Mouse (Mus musculus) midbrain, embryonic 11.5 days (tissue): ENCODE measurements at regions not wholly inside any gene's neighbourhood (a gene's known extent, or its start where the extent isn't known, plus 50 kb on each side); places are given as distances from the start of the nearest gene placed in this dataset.

Experiments
- ATAC-seq: fragments of 200-750 bp; cut with Nextera tagmentation; 2 replicates; pipeline ENCODE4 v1.8.0; 2017; ENCODE audit warnings: moderate TSS enrichment, moderate library complexity; ENCODE audit not compliant: low FRiP score
- DNase-seq: peaks from one replicate; pipeline ENCODE4 v3.0.0; 2015; ENCODE audit warnings: low spot score; ENCODE audit errors: missing footprints
- H3K27ac ChIP-seq: fragments of 300-500 bp; sonication (generic); 2 replicates; pipeline ENCODE4 v1.5.1; 2014; ENCODE audit warnings: low read depth, low read length
- H3K27me3 ChIP-seq: fragments of 300-500 bp; sonication (generic); 2 replicates; pipeline ENCODE4 v1.6.1; 2014; ENCODE audit warnings: mild to moderate bottlenecking, low read length, moderate library complexity, mixed read lengths; ENCODE audit not compliant: control insufficient read depth, insufficient read depth
- H3K36me3 ChIP-seq: fragments of 300-500 bp; sonication (generic); 2 replicates; pipeline ENCODE4 v1.6.1; 2014; ENCODE audit warnings: mild to moderate bottlenecking, low read length, moderate library complexity, mixed read lengths; ENCODE audit not compliant: control insufficient read depth, insufficient read depth
- H3K4me1 ChIP-seq: fragments of 300-500 bp; sonication (generic); 2 replicates; pipeline ENCODE4 v1.6.1; 2014; ENCODE audit warnings: low read length; ENCODE audit not compliant: control insufficient read depth, insufficient read depth
- H3K4me2 ChIP-seq: fragments of 300-500 bp; sonication (generic); 2 replicates; pipeline ENCODE4 v1.6.1; 2014; ENCODE audit warnings: mild to moderate bottlenecking, moderate library complexity
- H3K4me3 ChIP-seq: fragments of 300-500 bp; sonication (generic); 2 replicates; pipeline ENCODE4 v1.5.1; 2014; ENCODE audit warnings: low read depth, low read length
- H3K9ac ChIP-seq: fragments of 300-500 bp; sonication (generic); 2 replicates; pipeline ENCODE4 v1.6.1; 2014; ENCODE audit warnings: low read length
- H3K9me3 ChIP-seq: fragments of 300-500 bp; sonication (generic); 2 replicates; pipeline ENCODE4 v1.6.1; 2016; ENCODE audit warnings: low read length; ENCODE audit not compliant: control insufficient read depth
- WGBS: fragments of 180-500 bp; shearing (Covaris S2); extraction: QIAGEN DNeasy Blood & Tissue Kit; methylation state at CpG from one replicate; pipeline ENCODE4 v1.1.7; 2014; 5-methylcytosine and 5-hydroxymethylcytosine counted together

- peak; percentile 69 for ATAC-seq
These were observed 392.0 kb upstream of the Cited2 start for GRCm38 (mm10) chr10:17330904-17331606.

GRCm38 (mm10) chr10:17331607-17332008 is 391.4 kb upstream of the Cited2 start:
- peak; percentile 96 for DNase-seq
- peak; percentile 82 for ATAC-seq
- H3K4me2 ChIP-seq, result peak overlapping the region; percentile 50
- peaks cover 32% of the 10 kb centered on the region for H3K4me1 ChIP-seq
- H3K27me3 ChIP-seq, result no peaks in the 10 kb centered on the region
- H3K27ac ChIP-seq, result peak overlapping the region; percentile 91
- H3K4me3 ChIP-seq, result peak overlapping the region; percentile 26
- no peaks in the 10 kb centered on the region for H3K9me3 ChIP-seq
- H3K9ac ChIP-seq, result peak overlapping the region; percentile 63
- H3K36me3 ChIP-seq, result no peaks in the 10 kb centered on the region
- 0% methylated on average over 7 of the region's 7 CpGs for WGBS

More at GRCm38 (mm10) chr10:17330904-17331606, 392.0 kb upstream of the Cited2 start:
- Histone ChIP-seq H3K27me3 (no peaks in the 10 kb centered on the region), H3K4me1 (peaks cover 32% of the 10 kb centered on the region), H3K27ac (peak overlapping the region; percentile 91), H3K9ac (peak overlapping the region; percentile 63), H3K4me3 (peak overlapping the region; percentile 26), H3K4me2 (peak overlapping the region; percentile 50), H3K36me3 (no peaks in the 10 kb centered on the region), H3K9me3 (no peaks in the 10 kb centered on the region)
- WGBS, result 2% methylated on average over 6 of the region's 6 CpGs
- peak; percentile 90 for DNase-seq

- Histone ChIP-seq H3K4me1 (peaks cover 32% of the 10 kb centered on the region), H3K27ac (peak overlapping the region; percentile 91), H3K4me2 (peak overlapping the region; percentile 50), H3K9me3 (no peaks in the 10 kb centered on the region), H3K36me3 (no peaks in the 10 kb centered on the region), H3K9ac (peak overlapping the region; percentile 63), H3K27me3 (no peaks in the 10 kb centered on the region), H3K4me3 (peak overlapping the region; percentile 26)
- ATAC-seq, result peak; percentile 79
- peak; percentile 93 for DNase-seq
- WGBS, result 23% methylated on average over 6 of the region's 6 CpGs
These were observed 390.8 kb upstream of the Cited2 start for GRCm38 (mm10) chr10:17332025-17332767.

- 27% methylated on average over 3 of the region's 3 CpGs for WGBS
- Histone ChIP-seq H3K9ac (no peak overlapping the region), H3K27ac (no peak overlapping the region; the same call in 1 of the 2 replicates), H3K4me1 (peaks cover 32% of the 10 kb centered on the region), H3K9me3 (no peaks in the 10 kb centered on the region), H3K4me2 (no peak overlapping the region), H3K27me3 (no peaks in the 10 kb centered on the region), H3K4me3 (no peak overlapping the region), H3K36me3 (no peaks in the 10 kb centered on the region)
- peak; percentile 86 for DNase-seq
- no peak for ATAC-seq
These were observed 390.0 kb upstream of the Cited2 start for GRCm38 (mm10) chr10:17332986-17333385.

GRCm38 (mm10) chr10:17333676-17334075 is 389.3 kb upstream of the Cited2 start:
- Histone ChIP-seq H3K36me3 (no peaks in the 10 kb centered on the region), H3K9ac (no peak overlapping the region), H3K27ac (no peak overlapping the region), H3K4me3 (no peak overlapping the region), H3K9me3 (no peaks in the 10 kb centered on the region), H3K4me1 (peaks cover 32% of the 10 kb centered on the region), H3K4me2 (no peak overlapping the region; the same call in 1 of the 2 replicates), H3K27me3 (no peaks in the 10 kb centered on the region)
- WGBS, result under 1% methylated on average over 6 of the region's 6 CpGs
- DNase-seq (peak; percentile 87), ATAC-seq (peak; percentile 6; the same call in 1 of the 2 replicates)

- ATAC-seq (no peak), DNase-seq (no peak)
- H3K9me3 ChIP-seq, result no peaks in the 10 kb centered on the region
- H3K4me2 ChIP-seq, result no peak overlapping the region
- H3K36me3 ChIP-seq, result no peaks in the 10 kb centered on the region
- no peak overlapping the region for H3K4me3 ChIP-seq
- peaks cover 17% of the 10 kb centered on the region for H3K4me1 ChIP-seq
- no peak overlapping the region for H3K9ac ChIP-seq
- no peak overlapping the region for H3K27ac ChIP-seq
- WGBS, result 93% methylated on average over 2 of the region's 2 CpGs
- no peaks in the 10 kb centered on the region for H3K27me3 ChIP-seq
These were observed 385.8 kb upstream of the Cited2 start for GRCm38 (mm10) chr10:17337217-17337616.

- Histone ChIP-seq H3K4me2 (no peak overlapping the region), H3K27ac (no peak overlapping the region), H3K4me3 (no peak overlapping the region), H3K4me1 (no peaks in the 10 kb centered on the region), H3K27me3 (no peaks in the 10 kb centered on the region), H3K36me3 (no peaks in the 10 kb centered on the region), H3K9ac (no peak overlapping the region), H3K9me3 (no peaks in the 10 kb centered on the region)
- WGBS, result 91% methylated on average over 1 of the region's 1 CpGs
- no peak for ATAC-seq
- DNase-seq, result no peak
These were observed 379.2 kb upstream of the Cited2 start for GRCm38 (mm10) chr10:17343829-17344228.

- no peak overlapping the region for H3K9ac ChIP-seq
- ATAC-seq (peak; percentile 69), DNase-seq (no peak)
- H3K4me2 ChIP-seq, result no peak overlapping the region
- H3K9me3 ChIP-seq, result no peaks in the 10 kb centered on the region
- H3K4me1 ChIP-seq, result no peaks in the 10 kb centered on the region
- no peaks in the 10 kb centered on the region for H3K36me3 ChIP-seq
- H3K27ac ChIP-seq, result no peak overlapping the region
- no peaks in the 10 kb centered on the region for H3K27me3 ChIP-seq
- WGBS, result 59% methylated on average over 14 of the region's 14 CpGs
- no peak overlapping the region for H3K4me3 ChIP-seq
These were observed 370.6 kb upstream of the Cited2 start for GRCm38 (mm10) chr10:17352202-17352994.
